Mouse (Mus musculus): ENCODE results near the gene Ccdc162.

Gene Ccdc162

DNA sequence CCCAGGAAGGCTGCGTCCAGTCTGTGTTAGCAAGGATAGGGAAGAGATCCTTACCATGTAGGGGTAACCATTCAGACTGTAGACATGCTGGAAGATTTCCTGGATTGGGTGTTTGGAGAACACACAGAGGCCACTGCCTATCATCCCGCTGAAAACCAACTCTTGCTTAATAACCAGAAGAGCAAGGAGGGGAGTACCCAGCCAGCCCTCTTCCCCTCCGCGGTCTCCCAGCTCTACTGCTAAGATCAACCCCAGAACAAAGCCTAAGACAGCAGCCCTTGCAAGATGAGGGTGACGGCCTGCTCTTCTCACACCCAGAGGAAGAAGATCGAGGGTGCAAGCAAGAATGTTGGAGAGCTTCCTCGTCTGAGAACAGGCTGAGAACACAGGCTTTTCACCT, 227.6 kb downstream of the Ccdc162 start:
- no peak for DNase-seq (ENCODE audit: low spot score)

Data from MN1 (cell line).